Mouse (Mus musculus) lung, postnatal 0 days (tissue): ENCODE data around the gene Clip2.

Experiments
- CTCF ChIP-seq: IDR thresholded peaks from 2 replicates; pipeline ENCODE4 v1.5.1; 2016; ENCODE audit warnings: antibody characterized with exemption, mild to moderate bottlenecking
- EP300 ChIP-seq: IDR thresholded peaks from 2 replicates; pipeline ENCODE4 v1.6.1; 2016; ENCODE audit warnings: antibody characterized with exemption, mild to moderate bottlenecking, control low read depth

GRCm38 (mm10) chr5:134532417-134532816 is 19.8 kb downstream of the Clip2 start:
- TF ChIP-seq CTCF (no peak), EP300 (no peak)
